Mouse (Mus musculus) stomach, postnatal 0 days (tissue): ENCODE measurements around the gene Ssbp2. TPM values are rescaled to one million over a fixed set of nuclear protein-coding genes. Genes with fewer than 3 reads are reported as not detected.

Source experiments
- ATAC-seq: fragments of 200-750 bp; cut with Nextera tagmentation; 2 replicates; pipeline ENCODE4 v1.8.0; 2017; ENCODE audit not compliant: low FRiP score, low TSS enrichment
- DNase-seq: peaks from one replicate; pipeline ENCODE4 v3.0.0-alpha.2; 2016; ENCODE audit warnings: low spot score
- H3K27ac ChIP-seq: fragments of 300-500 bp; sonication (generic); replicated peaks from 2 replicates; pipeline ENCODE4 v1.5.1; 2014; ENCODE audit warnings: mild to moderate bottlenecking, control low read depth
- H3K27me3 ChIP-seq: fragments of 300-500 bp; sonication (generic); 2 replicates; pipeline ENCODE4 v1.6.1; 2014; ENCODE audit warnings: low read length; ENCODE audit not compliant: control insufficient read depth, insufficient read depth
- H3K36me3 ChIP-seq: fragments of 300-500 bp; sonication (generic); 2 replicates; pipeline ENCODE4 v1.6.1; 2014; ENCODE audit warnings: low read length, mixed read lengths; ENCODE audit not compliant: control insufficient read depth, insufficient read depth
- H3K4me1 ChIP-seq: fragments of 300-500 bp; sonication (generic); replicated peaks from 2 replicates; pipeline ENCODE4 v1.6.1; 2014; ENCODE audit warnings: antibody characterized with exemption; ENCODE audit not compliant: control insufficient read depth, insufficient read depth
- H3K4me2 ChIP-seq: fragments of 300-500 bp; sonication (generic); replicated peaks from 2 replicates; pipeline ENCODE4 v1.6.1; 2014; ENCODE audit warnings: low read depth, mild to moderate bottlenecking, control low read depth, moderate library complexity
- H3K4me3 ChIP-seq: fragments of 300-500 bp; sonication (generic); 2 replicates; pipeline ENCODE4 v1.5.1; 2014; ENCODE audit warnings: low read depth, low read length, control low read depth
- H3K9ac ChIP-seq: fragments of 300-500 bp; sonication (generic); 2 replicates; pipeline ENCODE4 v1.6.1; 2014; ENCODE audit warnings: mild to moderate bottlenecking, low read length, control low read depth, mixed read lengths
- H3K9me3 ChIP-seq: fragments of 300-500 bp; sonication (generic); 2 replicates; pipeline ENCODE4 v1.6.1; 2016; ENCODE audit warnings: low read length; ENCODE audit not compliant: control insufficient read depth
- CTCF ChIP-seq: IDR thresholded peaks from 2 replicates; pipeline ENCODE4 v1.5.1; 2016; ENCODE audit warnings: antibody characterized with exemption, low read depth, mild to moderate bottlenecking, moderate library complexity
- EP300 ChIP-seq: optimal IDR thresholded peaks from 2 replicates; pipeline ENCODE3; 2016; ENCODE audit warnings: antibody characterized with exemption
- WGBS: fragments of 180-500 bp; shearing (Covaris S2); extraction: QIAGEN DNeasy Blood & Tissue Kit; methylation state at CpG from one replicate; pipeline ENCODE4 v1.1.7; 2014; 5-methylcytosine and 5-hydroxymethylcytosine counted together
- microRNA-seq: library from miRNA; unstranded; fragments of <30 nt; microRNA quantifications from one replicate; pipeline ENCODE4, GENCODE M21; 2016
- polyA plus RNA-seq: library from polyadenylated mRNA; unstranded; fragments of >200 nt; fragmentation: Nextera tagmentation; extraction: Ambion mirVana; gene quantifications from 2 replicates; pipeline ENCODE4 v1.2.1, GENCODE M21; 2015

Gene Ssbp2
- polyA plus RNA-seq, 1 experiment from 2014 or later, result 59.2 TPM

GRCm38 (mm10) chr13:91749981-91750380, 289.9 kb downstream of the Ssbp2 start:
- Histone ChIP-seq H3K9ac (no peak overlapping the region), H3K4me2 (no peak overlapping the region), H3K4me3 (no peak overlapping the region), H3K9me3 (no peaks in the 10 kb centered on the region), H3K36me3 (no peaks in the 10 kb centered on the region), H3K27ac (no peak overlapping the region), H3K4me1 (no peaks in the 10 kb centered on the region), H3K27me3 (no peaks in the 10 kb centered on the region)
- TF ChIP-seq EP300 (no peak), CTCF (no peak)
- no peak for DNase-seq
- 68% methylated on average over 4 of the region's 4 CpGs for WGBS
- no peak for ATAC-seq

Small RNA genes within 50 kb of the gene (microRNA-seq; reads per million reads assigned to microRNA genes)
- gene Gm27656, result not detected

Other genes starting within 250 kb of the Ssbp2 start
- gene Atg10, start 236.3 kb upstream of the Ssbp2 start, polyA plus RNA-seq, result 14.4 and 16.2 TPM in 2 replicates